Mouse (Mus musculus) retina, postnatal 1 day (tissue): ENCODE measurements at regions not wholly inside any gene's neighbourhood (a gene's known extent, or its start where the extent isn't known, plus 50 kb on each side); places are given as distances from the start of the nearest gene placed in this dataset.

Experiments used
- DNase-seq: peaks from one replicate; pipeline ENCODE4 v3.0.0-alpha.2; 2012

- peak; percentile 44 for DNase-seq
Measured at GRCm38 (mm10) chrX:61046700-61047099, 138.7 kb downstream of the Cdr1 start.

- peak; percentile 12 for DNase-seq
Measured at GRCm38 (mm10) chrX:61043147-61043546, 142.2 kb downstream of the Cdr1 start.
